Mouse (Mus musculus) monocyte, adult 5-6 weeks (primary cell): ENCODE data around the gene Prdm2. TPM values are rescaled to one million over a fixed set of nuclear protein-coding genes. Genes with fewer than 3 reads are reported as not detected.

Experiments
- ATAC-seq: fragments of 153-309, 156-312 bp; replicated peaks from 2 replicates; pipeline ENCODE4 v1.8.0; 2017; ENCODE audit warnings: mild to moderate bottlenecking; ENCODE audit not compliant: low TSS enrichment, insufficient number of reproducible peaks, severe bottlenecking, poor library complexity, low FRiP score
- total RNA-seq: library from RNA; stranded (forward); fragments of 200-1000, 200-491, 200-594 nt; gene quantifications from 3 replicates; pipeline ENCODE4 v1.2.3, GENCODE M21; 2017

Gene Prdm2
- total RNA-seq, 1 experiment from 2014 or later: 30.2 TPM

- ATAC-seq: no peak
Observed at GRCm38 (mm10) chr4:143120008-143120407, 92.8 kb downstream of the Prdm2 start.

DNA sequence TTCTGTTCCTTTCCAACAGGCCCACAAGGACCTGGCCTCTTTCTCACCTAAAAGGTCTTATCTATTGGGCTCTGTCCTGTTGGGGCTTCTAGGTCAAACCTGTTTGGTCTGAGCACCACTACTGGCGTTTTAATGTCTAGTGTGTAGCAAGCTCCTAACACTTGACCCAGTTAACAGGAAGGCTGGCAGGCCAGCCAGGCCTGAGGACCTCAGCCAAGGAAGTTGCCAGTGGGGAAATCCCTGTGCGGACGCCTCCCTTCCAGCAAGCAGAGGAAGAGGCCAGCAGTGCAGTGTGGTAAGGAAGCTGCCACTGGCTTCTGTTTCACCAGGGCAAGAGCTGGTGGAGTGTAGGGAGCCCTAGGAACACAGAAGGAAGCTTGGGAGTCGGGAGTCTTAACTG is 94.0 kb downstream of the Prdm2 start:
- peak; percentile 74 for ATAC-seq

DNA sequence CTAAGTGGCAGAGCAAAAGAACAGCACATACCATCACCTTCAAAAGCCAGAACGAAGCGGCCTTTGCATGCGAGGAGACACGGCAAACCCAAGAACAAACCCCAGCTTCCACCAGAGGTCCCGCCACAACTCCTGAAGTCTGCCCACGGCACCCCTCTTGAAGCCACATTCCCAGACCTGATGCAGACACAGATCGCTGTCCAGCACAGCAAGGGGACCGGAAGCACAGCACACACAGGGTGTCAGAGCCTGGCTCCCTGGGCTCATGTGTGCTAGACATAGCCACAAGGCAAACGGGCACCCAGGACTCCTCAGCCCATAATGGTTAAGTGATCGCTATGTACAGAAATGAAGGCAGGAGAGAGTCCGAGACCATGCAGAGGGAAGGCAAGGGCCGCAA is 96.9 kb downstream of the Prdm2 start:
- no peak for ATAC-seq

- ATAC-seq: no peak
Observed at GRCm38 (mm10) chr4:143114232-143114979, 98.4 kb downstream of the Prdm2 start.

DNA sequence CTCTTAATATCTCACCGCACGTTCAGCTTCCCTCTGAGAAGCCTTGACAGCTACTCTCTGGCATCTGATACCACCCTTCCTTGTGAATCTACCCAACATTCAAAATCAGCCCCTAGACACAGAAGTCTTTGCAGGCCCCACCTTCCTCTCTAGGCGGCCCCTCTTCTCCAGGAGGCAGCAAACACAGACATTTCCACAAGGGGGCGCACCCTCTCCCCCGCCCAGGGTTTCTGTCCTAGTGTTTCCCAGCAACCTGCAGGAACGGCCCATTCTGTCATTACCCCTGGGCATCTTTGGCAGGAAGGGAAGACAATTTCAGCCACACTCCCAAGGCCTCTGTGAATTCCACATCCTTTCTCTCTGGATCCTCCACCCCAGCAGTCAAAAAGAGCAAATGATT is 99.8 kb downstream of the Prdm2 start:
- ATAC-seq: 0 out of 2 replicates have a peak, but pooled peaks have one; percentile 24

DNA sequence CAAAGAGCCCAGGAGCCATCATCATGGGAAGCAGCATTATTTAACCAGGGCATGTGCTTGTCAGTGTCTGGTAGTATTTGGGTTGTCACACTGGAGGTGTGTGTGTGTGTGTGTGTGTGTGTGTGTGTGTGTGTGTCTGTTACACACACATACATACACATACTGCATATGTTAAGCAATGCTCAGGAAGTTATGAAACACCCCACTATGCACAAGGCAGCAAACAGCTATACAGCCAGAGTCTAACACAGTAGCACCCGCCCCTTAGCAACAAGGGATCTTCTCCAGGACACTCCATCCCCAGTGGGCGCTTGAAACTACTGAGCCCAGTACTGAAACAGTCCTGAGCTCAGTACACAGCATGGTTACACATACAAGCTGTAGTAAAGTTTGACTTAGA is 100.4 kb downstream of the Prdm2 start:
- ATAC-seq: no peak

DNA sequence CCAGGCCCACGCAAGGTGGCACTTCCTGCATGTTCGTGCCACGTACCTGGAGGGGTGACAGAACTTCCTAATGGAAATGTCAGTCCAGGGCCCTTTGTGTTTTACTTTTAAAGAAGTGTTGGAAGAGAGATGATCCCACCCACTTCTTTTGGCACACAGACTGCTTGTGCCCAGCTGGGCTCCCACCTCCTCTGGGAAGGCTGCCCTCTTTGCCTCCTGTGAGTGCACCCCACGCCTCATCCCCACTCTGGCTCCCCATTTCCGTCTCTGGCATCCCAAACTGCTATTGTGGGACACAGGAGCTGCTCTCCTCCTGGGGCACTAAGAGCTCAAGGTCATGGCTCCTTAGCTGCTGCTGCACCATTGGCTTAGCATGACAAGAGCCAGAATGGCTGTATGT is 100.9 kb downstream of the Prdm2 start:
- ATAC-seq: no peak

DNA sequence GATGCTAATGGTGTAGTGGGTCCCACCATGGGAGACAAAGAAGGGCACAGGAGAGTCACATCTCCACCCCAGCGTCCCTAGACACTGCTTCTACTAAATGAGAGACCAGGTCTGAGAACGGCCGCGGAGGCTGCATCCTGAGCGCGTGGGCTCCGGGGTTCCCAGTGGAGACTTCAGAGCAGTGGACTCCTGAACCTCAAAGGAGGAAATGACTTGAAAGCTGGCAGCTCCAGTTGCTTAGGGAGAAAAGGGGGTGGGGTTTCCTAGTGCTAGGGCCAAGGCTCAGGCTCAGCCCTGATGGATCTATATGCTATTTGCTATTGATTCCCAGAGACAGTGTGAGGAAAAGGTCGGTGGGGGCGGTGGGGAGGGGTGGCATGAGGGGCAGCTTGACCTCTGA is 104.2 kb downstream of the Prdm2 start:
- no peak for ATAC-seq

DNA sequence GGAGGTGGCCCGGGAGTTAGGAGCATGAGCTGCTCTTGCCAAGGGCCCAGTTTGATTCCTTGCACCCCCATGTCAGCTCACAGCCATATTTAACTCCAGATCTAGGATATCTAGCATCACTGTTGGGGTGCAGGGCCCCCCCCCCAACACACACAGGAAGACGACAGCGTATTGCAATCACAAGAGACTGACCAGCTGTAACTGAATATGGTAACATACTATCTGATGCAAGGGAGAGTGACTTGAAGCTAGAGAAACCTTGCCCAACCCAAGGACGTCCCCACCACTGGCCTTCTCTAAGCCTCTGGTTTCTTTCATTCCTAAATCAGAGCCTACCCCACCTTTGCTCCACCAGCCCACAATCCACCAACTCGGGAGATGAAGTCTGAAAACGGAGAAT is 105.8 kb downstream of the Prdm2 start:
- ATAC-seq: no peak

- ATAC-seq: no peak
Observed at GRCm38 (mm10) chr4:143106566-143106965, 106.2 kb downstream of the Prdm2 start.

GRCm38 (mm10) chr4:143104739-143105138 is 108.1 kb downstream of the Prdm2 start:
- no peak for ATAC-seq

DNA sequence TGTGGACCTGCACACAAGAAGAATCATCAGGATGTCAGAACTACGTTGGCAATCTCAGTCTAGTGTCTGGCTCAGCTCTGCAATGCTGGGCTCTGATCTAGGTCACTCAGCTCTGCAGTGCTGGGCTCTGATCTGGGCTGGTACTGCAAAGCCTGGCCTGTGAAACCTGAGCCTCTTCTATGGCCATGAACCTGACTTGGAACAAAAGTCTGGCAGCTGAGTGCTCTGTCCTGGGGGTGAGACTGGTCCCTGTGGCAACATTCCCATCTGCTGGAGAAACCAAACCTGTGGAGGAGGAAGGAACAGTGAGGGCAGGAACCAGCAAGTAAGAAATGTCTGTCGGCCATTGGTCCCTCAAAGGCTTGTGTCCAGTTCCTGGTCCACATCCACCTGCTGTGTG is 109.0 kb downstream of the Prdm2 start:
- no peak for ATAC-seq

DNA sequence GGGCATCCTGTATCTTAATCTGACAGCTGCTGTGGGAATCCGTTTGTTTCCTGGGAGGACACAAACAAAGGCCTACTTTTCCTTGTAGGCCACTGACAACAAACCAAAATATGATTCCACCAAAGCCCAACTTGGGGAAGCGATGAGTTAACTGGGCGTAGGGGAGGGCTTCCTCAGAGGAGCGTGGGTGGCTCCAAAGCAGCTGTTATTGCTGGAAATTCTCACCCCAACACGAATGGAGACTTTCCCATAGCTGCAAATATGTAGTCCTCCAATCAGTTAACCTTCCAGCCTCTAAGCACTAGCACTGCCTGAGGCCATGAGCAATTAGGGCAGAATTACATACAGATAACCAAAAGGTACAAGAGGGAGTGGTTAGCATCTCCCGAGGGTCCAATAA is 112.6 kb downstream of the Prdm2 start:
- ATAC-seq: no peak

DNA sequence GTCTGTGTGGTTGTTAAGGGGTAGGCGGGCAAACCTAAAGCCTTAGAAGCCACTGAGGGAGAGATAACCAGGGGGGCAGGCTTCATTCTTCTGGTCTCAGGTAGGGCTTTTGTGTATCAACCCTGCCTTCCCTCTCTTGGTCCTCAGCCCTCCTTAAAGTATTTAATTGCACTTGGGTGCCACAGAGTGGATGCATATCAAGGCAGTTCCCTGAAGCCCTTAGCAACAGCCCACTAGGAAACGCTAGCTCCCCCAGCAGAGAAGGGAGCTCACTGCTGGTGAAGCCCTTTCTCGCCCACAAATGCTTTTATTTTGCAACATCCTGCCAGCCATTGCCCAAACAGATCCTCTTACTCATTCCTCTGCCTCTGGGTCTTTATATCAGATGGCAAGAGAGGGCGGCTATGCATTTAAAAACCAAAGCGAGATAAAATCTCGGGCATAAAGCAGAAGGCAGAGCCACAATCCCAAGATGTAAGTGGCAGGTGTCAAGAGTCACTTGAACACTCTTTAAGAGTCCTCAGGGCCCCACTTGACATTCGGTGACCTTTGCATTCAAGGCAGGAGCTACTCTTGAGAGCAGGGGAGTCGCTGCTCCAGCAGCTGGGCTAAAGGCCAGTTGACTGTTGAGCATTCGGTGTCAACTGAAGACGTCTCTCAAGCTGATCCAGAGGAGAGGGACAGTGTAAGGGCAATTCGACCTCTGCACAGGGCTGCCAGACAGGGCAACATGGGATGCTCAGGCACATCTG is 113.3 kb downstream of the Prdm2 start:
- ATAC-seq: 0 out of 2 replicates have a peak, but pooled peaks have one; percentile 24

- ATAC-seq: no peak
Observed at GRCm38 (mm10) chr4:143092082-143092701, 120.6 kb downstream of the Prdm2 start.

- no peak for ATAC-seq
Observed at GRCm38 (mm10) chr4:143090551-143090950, 122.2 kb downstream of the Prdm2 start.

- ATAC-seq: no peak
Observed at GRCm38 (mm10) chr4:143074071-143074765, 138.6 kb downstream of the Prdm2 start.

- no peak for ATAC-seq
Observed at GRCm38 (mm10) chr4:143071791-143072190, 141.0 kb downstream of the Prdm2 start.

- no peak for ATAC-seq
Observed at GRCm38 (mm10) chr4:143067006-143067405, 145.8 kb downstream of the Prdm2 start.
